Mouse (Mus musculus): ENCODE measurements around the gene Atpaf1.

Gene Atpaf1

DNA sequence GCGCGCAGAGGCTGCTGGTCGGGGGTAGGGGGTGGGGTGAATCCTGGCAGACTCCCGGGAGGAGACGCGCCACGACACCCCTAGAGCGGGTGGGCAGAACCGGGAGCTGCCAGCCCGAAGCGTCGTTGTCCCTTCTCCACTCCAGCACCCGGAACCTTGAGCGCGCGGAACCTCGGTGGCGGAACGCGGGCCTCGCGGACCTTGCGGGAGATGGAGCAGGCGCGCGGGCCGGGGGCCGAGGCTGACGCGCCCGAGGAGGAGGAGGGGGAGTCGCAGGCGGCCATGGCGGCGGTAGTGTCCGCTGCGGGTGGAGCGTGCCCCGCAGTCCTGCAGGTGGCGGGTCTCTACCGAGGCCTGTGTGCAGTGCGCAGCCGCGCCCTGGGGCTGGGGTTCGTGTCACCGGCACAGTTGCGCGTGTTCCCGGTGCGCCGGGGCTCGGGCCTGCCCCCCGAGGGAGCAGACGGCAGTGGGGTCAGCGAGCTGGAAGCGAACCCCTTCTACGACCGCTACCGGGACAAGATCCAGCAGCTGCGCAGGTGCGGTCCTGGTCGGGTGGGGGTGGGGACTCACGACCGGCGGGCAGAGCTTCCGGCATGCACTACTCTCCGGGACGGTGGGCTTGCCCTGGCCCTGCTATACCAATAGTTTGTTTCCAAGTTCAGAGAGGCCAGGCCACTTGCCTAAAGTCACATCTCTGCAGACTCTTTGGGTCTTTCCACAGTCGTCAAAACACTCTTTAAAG is at the start of gene Atpaf1:
Gene Atpaf1, plus strand, starts transcription at position 44 of the 742 bp plus-strand sequence.
- peak; percentile 75 for DNase-seq (ENCODE audit: low spot score)

DNA sequence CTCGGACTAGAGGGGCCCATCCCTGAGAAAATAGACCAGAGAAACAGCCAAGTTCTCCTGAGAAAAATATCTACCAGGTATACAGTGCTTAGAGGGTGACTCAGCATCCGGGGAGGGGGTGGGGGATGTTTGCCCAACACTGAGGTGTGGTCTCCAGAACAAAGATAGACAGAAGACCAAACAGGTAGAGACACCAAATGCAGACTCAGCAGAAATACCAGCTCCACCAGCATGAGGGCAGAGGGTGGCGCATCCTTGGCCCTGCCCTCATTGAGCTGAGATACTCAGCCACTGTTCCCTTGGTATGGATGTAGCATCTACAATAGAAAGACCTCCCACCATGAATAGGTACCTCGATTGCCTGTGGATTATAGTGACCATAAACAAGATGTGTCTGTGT is 49.7 kb upstream of the Atpaf1 start:
- DNase-seq (ENCODE audit: low spot score), result no peak

GRCm38 (mm10) chr4:115737551-115738041 is 47.0 kb upstream of the Atpaf1 start, which contains the start of gene Efcab14:
Gene Efcab14, plus strand, starts transcription at chr4:115737744.
- DNase-seq (ENCODE audit: low spot score), result peak; percentile 98

- DNase-seq (ENCODE audit: low spot score), result no peak
Observed at GRCm38 (mm10) chr4:115738481-115738985, 46.1 kb upstream of the Atpaf1 start.

- no peak for DNase-seq (ENCODE audit: low spot score)
Observed at GRCm38 (mm10) chr4:115742658-115743057, 42.0 kb upstream of the Atpaf1 start.

GRCm38 (mm10) chr4:115743096-115743495 is 41.5 kb upstream of the Atpaf1 start:
- no peak for DNase-seq (ENCODE audit: low spot score)

- no peak for DNase-seq (ENCODE audit: low spot score)
Observed at GRCm38 (mm10) chr4:115748181-115748580, 36.4 kb upstream of the Atpaf1 start.

- no peak for DNase-seq (ENCODE audit: low spot score)
Observed at GRCm38 (mm10) chr4:115749336-115749735, 35.3 kb upstream of the Atpaf1 start.

DNA sequence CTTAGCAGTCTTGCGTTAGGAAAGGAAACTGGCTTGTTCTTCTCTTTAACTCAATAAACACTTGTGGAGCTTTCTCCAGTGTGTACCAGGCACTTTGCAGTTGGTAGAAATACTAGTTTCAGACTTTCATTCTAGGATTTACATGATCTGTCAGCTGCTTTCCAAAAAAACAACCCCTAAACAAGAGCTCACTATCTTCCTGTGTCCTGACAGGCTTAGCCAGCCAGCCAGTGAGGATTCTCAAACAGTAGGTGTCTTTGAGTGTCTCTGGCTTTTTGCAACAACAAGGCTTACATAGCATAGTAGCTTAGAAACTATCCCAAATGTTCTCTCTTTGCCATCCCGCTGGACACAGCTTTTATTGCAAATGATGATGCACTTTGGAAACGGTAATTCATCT is 30.5 kb upstream of the Atpaf1 start:
- no peak for DNase-seq (ENCODE audit: low spot score)

DNA sequence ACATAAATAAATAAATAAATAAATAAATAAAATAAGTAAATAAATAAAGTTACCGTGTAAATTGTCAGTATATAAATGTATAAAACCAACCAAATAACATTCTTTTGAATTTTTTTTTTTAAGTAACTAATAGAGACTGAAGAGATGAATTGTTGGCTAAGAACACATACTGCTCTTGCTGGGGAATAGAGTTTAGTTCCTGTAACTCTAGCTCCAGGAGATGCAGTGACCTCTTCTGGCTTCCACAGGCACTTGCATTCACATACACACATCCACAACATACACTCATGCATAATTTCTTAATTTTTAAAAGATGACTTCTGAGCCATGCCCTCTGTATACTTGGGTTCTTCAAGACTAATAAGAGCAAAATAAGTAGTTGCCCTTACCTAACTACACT is 29.8 kb upstream of the Atpaf1 start:
- no peak for DNase-seq (ENCODE audit: low spot score)

DNA sequence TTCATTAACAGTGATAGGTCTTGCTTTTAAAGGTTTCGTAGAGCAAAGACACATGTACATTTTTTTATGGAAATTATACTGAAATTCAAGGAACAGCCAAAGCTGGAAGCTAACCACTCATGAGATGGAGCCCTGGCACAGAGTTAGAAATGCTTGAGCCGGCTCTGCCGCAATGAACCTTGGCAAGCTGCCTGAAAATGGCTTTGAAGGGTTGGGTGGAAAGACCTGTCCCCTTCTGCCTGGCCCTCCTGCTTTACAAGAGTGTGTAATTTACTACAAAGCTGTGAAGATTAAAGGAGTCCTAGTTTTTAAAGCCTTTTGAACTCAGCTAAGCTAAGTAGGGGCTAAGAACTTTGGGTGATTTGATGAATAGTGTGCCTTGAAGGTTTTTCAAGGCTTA is 23.4 kb upstream of the Atpaf1 start:
- no peak for DNase-seq (ENCODE audit: low spot score)

DNA sequence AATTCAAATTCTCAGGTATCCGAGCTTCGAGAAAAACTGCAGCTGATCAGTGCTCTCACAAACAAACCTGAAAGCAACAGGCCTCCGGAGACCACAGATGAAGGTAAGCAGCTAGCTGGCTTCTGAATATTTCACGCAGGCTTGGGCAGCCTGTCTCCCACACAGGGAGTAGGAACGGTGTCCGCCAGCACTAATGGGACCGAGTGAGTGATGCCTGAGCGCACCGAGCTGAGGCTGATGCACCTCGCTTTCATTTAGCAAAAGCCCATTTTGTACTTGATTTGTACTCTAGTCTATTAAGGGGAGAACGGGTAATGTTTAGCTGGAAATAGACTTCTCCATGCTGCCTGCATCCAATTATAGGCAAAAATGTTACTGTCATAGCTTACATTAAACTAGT is 20.0 kb upstream of the Atpaf1 start:
- DNase-seq (ENCODE audit: low spot score), result no peak

DNA sequence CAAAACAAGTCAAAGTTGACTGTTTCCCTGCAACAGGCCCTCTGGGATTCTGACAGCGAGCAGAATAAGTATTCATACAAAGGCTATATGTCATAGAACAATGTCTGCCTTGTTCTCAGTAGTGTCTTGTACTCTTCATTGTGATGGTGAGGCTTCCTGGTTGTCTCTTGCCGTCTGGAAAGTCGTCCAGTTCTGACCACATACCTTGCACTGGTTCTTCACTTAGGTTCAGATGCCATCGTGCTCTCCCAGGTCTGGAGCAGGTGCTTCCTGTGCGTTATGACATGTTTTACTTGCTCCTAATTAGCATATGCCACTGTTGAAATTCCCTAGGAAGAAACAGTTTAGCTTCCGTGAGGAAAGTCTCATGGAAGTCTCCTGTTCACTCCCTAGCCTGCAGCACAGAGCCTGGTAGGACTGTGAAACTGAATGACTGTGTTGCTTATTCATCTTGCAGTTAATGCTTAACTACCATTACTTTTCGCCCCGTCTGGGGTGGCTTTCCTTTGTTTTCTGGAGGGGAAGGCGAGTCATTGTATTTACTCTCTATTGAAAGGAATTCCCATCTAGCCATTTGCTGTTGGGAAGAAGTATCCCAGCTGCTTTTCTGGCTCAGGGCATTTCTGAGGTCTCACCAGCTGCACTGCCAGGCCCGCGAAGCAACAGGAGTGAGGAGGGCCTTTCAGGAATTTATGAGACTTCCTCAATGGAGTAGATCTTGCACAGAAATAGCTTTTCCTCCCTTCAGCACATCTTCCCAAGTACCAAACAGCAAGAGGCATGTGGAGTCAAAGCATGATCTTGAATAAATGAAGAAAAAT is 16.8 kb upstream of the Atpaf1 start:
- no peak for DNase-seq (ENCODE audit: low spot score)

DNA sequence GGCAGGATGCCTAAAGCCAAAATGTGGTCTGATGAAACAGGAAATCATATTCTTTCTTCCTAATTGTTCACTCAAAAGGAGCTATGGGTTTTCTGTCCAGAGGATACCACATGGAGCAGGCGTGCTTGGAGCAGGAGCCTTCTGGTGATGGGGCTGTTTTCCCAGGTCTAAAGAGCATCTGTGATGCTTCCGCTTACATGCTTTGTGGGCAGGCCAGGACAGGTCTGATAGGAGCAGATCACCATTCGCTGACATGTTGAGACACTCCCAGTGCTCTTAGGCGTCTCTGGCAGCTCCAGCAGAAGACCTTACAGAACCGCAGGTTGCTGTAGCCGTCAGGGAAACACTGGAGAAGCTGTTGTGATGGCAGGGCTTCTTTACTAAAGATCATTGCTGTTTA is 9.6 kb upstream of the Atpaf1 start:
- DNase-seq (ENCODE audit: low spot score), result no peak

- no peak for DNase-seq (ENCODE audit: low spot score)
Observed at GRCm38 (mm10) chr4:115777627-115778026, 7.0 kb upstream of the Atpaf1 start.

GRCm38 (mm10) chr4:115780269-115780668 is 4.3 kb upstream of the Atpaf1 start:
- DNase-seq (ENCODE audit: low spot score), result no peak

DNA sequence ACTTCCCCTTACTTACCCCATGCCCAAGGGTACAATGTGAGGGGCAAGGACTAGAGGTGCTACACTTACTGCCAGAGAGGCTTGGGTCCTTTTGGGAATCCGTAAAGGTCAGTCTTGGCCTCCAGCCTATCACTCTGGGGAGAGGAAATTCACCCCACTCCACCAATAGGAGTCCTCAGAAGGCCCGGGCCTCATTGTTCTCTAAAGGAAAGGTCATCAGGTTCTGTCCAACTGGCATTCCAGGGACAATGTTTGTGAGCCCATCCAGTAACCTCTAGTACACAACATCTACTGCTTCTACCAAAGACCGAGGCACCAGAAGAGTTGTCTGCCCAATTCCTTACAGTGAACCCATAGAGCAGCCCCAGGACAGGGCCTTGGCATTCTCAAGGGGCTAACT is 3.7 kb upstream of the Atpaf1 start, which contains the start of gene Tex38:
Gene Tex38, minus strand, starts transcription at position 101 of the 400 bp plus-strand sequence.
- no peak for DNase-seq (ENCODE audit: low spot score)

- DNase-seq (ENCODE audit: low spot score), result no peak
Observed at GRCm38 (mm10) chr4:115782026-115782805, 2.4 kb upstream of the Atpaf1 start.

- no peak for DNase-seq (ENCODE audit: low spot score)
Observed at GRCm38 (mm10) chr4:115785511-115786034, 961 bp downstream of the Atpaf1 start.

DNA sequence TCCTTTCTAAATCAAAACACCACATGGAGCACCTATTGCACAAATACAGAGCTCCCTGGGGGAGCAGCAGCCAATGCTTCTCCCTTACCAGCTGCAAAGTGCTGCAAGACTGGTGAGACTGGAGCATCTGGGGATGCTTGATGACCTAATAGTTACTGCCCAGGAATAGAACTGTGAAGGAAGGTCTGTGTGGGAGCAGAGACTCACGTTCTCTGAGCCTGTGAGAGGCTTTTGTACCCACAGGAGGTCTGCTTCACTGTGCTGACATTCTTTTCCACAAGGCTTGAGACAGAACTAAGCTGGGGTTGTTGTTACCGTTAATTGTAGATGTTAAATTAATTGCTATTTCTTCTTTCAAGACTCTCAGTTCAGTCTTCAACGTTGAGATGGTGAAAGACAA is 6.3 kb downstream of the Atpaf1 start:
- DNase-seq (ENCODE audit: low spot score), result no peak

- no peak for DNase-seq (ENCODE audit: low spot score)
Observed at GRCm38 (mm10) chr4:115795360-115795759, 10.7 kb downstream of the Atpaf1 start.

DNA sequence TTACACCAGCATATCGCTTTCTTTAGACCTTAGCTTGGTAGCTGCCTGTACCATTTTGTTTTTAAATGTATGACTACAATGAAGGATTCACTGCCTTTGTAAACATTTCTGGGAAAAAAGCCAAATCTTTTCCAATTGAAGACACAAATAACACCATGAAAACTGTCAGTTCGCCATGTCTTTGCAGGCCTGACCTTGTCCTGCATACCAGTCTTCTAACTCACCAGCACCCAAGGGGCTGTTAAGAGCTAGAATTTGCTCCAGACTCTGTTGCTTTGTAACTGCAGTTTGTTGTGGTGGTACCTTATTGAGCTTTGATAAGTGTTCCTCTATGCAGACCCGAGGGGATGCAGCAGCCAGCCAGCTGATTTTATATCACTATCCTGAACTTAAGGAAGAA is 15.4 kb downstream of the Atpaf1 start:
- DNase-seq (ENCODE audit: low spot score), result no peak
